Mouse (Mus musculus) kidney, postnatal 25 days (tissue): ENCODE results near the gene C1s2.
"Not testable (repeated sequence)": the region's sequence is repeated elsewhere in the genome, so short reads cannot be mapped to it uniquely, and the experiment has no call there.

Source experiments
- DNase-seq, 2 experiments: peaks; one replicate each; pipeline ENCODE4 v3.0.0; 2021; ENCODE audit warnings: mixed read lengths in 2 of 2

Gene C1s2

GRCm38 (mm10) chr6:124636858-124637460 lies 1.1 kb upstream of the C1s2 start:
- DNase-seq = not testable (repeated sequence)

DNA sequence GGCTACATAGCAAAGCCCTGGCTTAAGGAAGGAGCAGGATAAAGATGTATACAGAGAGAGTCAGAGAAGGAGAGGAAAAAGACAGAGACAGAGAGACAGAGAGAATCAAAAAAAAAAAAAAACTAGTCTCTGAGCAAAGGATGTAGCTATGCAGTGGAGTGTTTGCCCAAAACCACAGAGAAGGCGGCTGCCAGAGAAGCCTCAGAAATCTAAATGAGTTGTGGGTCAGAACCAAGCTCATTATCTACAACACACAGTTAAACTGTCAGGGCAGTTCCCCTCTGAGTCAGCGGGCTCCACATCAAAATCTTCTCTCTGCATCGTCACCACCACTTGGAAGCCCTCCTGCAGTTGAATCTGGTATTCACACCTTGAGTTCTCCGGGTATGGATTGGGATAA lies 5.1 kb downstream of the C1s2 start:
- DNase-seq = no peak

DNA sequence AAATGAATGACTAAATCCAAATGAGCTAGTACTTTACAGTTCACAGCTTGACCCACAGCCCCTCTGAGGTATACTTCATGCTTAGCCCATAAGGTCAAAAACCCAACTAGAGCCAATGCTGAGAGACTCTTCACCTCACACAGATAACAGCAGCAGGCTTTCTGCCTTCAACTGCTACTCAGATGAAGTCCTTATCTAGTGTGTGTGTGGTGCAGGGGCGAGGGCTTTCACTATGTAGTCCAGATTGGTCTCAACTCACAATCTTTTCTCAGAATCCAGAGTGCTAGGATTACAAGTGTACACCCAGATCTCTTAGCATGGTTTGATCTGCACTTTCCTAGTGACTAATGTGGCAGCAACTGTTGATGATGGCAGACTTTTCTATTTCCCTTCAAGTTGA lies 9.7 kb downstream of the C1s2 start:
- DNase-seq = not testable (repeated sequence)

DNA sequence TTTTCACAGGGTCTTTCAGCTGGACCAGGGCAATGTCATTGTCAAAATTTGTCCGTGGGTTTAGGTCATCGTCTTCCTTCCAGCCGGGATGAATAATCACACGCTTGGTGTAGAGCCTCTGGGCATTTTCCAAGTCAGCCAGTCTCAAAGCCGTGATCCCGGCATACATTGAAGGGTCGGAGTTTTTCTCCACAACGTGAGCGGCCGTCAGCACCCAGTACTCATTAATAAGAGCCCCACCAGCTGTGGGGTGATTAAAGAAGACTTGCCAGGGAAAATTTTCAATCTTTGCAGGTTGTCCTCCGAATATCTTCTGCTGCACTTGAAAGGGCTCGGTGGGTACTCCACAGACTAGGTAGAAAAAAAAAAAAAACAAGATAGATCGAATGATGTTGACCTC lies 10.3 kb downstream of the C1s2 start:
- no peak for DNase-seq

DNA sequence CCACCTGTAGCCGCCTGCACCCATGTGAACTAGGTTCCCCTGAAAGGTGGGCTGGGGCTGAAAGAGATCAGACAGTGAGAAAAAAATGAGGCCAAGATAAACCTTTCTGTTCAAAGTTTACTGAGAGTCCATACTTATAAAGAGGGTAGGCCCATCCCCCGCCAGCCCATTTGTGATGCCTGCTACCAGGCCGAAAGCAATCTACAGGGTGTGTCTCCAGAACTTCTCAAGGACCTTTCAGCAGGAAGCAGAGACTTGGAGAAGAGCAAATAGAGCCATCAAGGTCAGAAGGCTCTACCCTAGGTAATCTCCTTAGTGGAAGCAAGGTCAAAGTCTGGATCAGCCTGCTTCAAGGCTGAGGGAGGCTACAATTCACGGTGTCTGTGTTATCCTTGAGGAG lies 33.9 kb downstream of the C1s2 start:
- DNase-seq = no peak

DNA sequence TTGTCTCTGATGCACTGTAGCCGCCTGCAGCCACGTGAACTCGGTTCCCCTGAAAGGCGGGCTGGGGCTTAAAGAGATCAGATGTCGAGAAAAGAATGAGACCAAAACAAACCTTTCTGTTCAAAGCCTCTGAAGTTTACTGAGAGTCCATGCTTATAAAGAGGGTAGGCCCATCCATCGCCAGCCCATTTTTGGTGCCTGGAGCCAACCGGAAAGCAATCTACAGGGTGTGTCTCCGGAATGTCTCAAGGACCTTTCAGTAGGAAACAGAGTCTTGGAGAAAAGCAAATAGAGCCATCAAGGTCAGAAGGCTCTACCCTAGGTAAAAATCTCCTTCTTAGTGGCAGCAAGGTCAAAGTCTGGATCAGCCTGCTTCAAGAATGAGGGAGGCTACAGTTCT lies 42.8 kb downstream of the C1s2 start:
- DNase-seq = no peak

- DNase-seq = no peak
These were observed 43.6 kb downstream of the C1s2 start for GRCm38 (mm10) chr6:124592186-124592700.

- DNase-seq = no peak
These were observed 47.1 kb downstream of the C1s2 start for GRCm38 (mm10) chr6:124588771-124589170.

DNA sequence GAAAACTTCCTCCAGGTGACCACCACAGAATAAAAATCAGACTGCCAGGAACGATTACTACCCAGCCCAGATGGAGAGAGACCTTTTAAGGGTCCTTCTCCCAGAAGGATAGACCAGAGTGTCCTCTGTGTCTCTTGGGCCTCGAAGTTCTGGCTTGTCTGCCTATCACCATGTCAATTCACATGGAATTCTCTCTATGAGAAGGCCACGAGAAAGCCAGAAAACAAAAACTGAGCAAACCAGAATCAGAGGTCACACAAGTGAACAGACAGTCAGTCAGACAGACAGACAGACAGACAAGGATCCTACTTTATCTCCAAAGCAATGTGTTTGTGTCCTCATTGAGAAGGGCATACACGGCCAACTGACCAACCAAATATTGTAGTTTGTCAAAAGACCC lies 49.6 kb downstream of the C1s2 start:
- DNase-seq = no peak

DNA sequence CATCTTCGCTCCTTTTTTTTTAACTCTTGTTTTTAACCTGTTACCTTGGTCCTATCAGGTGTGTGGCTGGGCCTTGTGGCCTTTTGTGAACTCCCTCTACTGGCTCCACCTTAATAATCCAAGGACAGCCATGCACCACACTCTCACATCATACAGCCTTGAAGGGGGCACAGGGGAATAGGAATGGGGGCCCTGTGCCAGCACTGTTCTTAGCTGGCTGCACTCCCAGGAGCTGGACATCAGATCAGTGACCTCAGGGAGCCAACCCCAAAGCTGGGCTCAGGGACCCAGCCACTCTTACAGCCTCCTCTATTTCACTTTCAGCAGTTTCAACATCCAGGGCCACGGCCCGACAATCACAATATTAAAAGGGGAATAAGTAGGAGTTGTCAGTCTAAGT lies 50.1 kb downstream of the C1s2 start:
- DNase-seq = no peak

- no peak for DNase-seq
These were observed 51.0 kb downstream of the C1s2 start for GRCm38 (mm10) chr6:124584935-124585334.

DNA sequence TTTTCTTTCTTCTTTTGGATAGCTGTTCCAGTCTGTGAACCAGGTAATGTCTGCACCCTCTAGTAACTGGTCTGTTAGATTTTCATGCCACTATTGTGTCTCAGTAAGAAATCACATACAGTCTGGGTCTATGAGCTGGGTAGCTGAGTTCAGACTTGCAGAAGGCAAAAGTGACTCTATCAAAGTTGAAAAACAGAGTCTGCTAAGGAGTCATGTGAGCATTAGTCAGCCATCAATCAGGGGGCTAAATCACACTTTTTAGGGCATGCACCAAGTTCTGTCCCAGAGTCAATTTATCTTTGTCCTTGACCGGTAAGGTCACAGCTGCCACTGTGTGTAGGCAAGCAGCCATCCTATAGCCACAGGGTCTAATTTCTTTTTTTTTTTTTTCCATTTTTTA lies 53.7 kb downstream of the C1s2 start:
- no peak for DNase-seq

DNA sequence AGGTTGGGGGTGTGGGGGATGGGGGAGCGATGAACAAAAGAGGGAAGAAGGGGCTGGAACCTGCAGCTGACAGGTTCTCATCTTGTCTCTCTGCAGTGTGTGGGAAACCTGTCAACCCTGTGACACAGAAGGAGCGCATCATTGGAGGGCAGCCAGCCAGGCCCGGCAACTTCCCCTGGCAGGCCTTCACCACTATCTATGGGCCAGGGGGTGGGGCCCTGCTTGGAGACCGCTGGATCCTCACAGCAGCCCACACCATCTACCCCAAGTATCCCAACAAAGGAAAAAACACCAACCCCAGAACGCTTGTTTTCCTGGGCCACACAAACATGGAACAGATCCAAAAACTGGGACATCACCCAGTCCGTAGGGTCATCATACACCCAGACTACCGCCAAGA lies 55.7 kb downstream of the C1s2 start:
- not testable (repeated sequence) for DNase-seq

GRCm38 (mm10) chr6:124575155-124575678 lies 60.7 kb downstream of the C1s2 start:
- not testable (repeated sequence) for DNase-seq
